Mouse (Mus musculus) hindbrain, embryonic 15.5 days (tissue): ENCODE measurements around the gene Fam160a1. TPM values are rescaled to one million over a fixed set of nuclear protein-coding genes. Genes with fewer than 3 reads are reported as not detected.

ENCODE experiments used
- ATAC-seq: fragments of 200-750 bp; cut with Nextera tagmentation; 2 replicates; pipeline ENCODE4 v1.8.0; 2017; ENCODE audit warnings: low read depth, moderate number of reproducible peaks, moderate TSS enrichment; ENCODE audit not compliant: low FRiP score
- H3K27ac ChIP-seq: fragments of 300-500 bp; sonication (generic); replicated peaks from 2 replicates; pipeline ENCODE4 v1.5.1; 2015; ENCODE audit warnings: mild to moderate bottlenecking, inconsistent platforms
- H3K27me3 ChIP-seq: fragments of 300-500 bp; sonication (generic); 2 replicates; pipeline ENCODE4 v1.6.1; 2015; ENCODE audit warnings: control low read depth, inconsistent platforms
- H3K36me3 ChIP-seq: fragments of 300-500 bp; sonication (generic); 2 replicates; pipeline ENCODE4 v1.6.1; 2015; ENCODE audit warnings: control low read depth, inconsistent platforms
- H3K4me1 ChIP-seq: fragments of 300-500 bp; sonication (generic); replicated peaks from 2 replicates; pipeline ENCODE4 v1.6.1; 2015; ENCODE audit warnings: control low read depth, inconsistent platforms
- H3K4me2 ChIP-seq: fragments of 300-500 bp; sonication (generic); 2 replicates; pipeline ENCODE4 v1.6.1; 2015; ENCODE audit warnings: moderate library complexity, mild to moderate bottlenecking, inconsistent platforms
- H3K4me3 ChIP-seq: fragments of 300-500 bp; sonication (generic); 2 replicates; pipeline ENCODE4 v1.5.1; 2015; ENCODE audit warnings: mild to moderate bottlenecking, inconsistent platforms
- H3K9ac ChIP-seq: fragments of 300-500 bp; sonication (generic); 2 replicates; pipeline ENCODE4 v1.6.1; 2015; ENCODE audit warnings: inconsistent platforms
- H3K9me3 ChIP-seq: fragments of 300-500 bp; sonication (generic); 2 replicates; pipeline ENCODE4 v1.6.1; 2016; ENCODE audit warnings: control low read depth, inconsistent platforms
- WGBS: fragments of 180-500 bp; shearing (Covaris S2); methylation state at CpG from one replicate; pipeline ENCODE4 v1.1.7; 2015; 5-methylcytosine and 5-hydroxymethylcytosine counted together
- polyA plus RNA-seq: library from polyadenylated mRNA; unstranded; fragments of >200 nt; fragmentation: Nextera tagmentation; extraction: Ambion mirVana; gene quantifications from 2 replicates; pipeline ENCODE4 v1.2.1, GENCODE M21; 2015

The Fam160a1 gene
- polyA plus RNA-seq, 1 experiment from 2014 or later, result 0.60 TPM

DNA sequence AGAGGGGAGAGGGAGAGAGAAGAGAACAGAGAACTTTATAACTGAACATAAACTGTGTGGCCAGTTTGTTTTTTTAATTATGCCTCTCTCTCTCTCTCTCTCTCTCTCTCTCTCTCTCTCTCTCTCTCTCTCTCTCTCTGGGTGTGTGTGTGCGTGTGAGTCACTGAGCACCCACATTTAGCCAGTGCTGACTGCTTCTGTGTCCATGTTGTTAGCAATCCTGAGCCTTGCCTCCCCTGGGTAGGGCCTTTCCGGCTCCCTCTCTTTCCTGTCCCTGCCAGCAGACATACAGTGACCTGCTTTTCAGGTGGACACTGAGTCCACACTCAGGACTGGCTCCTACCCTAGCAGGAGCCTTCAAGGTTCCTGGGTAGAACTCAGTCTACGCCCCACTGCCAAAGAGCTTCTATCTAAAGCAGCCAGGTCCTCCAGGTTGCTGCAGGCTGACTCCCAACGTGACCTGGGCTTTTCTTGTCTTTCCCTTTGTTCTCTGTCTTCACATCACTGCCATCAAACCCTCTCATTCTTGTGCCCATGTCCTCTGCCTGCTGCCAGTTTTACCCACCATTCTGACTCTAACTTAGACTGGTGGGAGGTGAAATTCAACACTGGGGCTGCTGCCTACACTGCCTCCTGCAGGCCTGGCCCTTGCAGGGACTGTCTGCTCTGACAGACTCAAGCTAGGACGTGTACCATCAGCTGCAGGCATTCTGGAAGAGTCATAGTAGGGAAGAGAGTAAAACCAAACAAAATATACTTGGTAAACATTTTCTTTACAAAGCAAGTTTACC is 83.0 kb downstream of the Fam160a1 start:
- no peak overlapping the region for H3K27ac ChIP-seq
- 80% methylated on average over 5 of the region's 5 CpGs for WGBS
- no peak overlapping the region for H3K4me2 ChIP-seq
- H3K9ac ChIP-seq, result no peak overlapping the region
- no peaks in the 10 kb centered on the region for H3K36me3 ChIP-seq
- H3K9me3 ChIP-seq, result no peaks in the 10 kb centered on the region
- H3K27me3 ChIP-seq, result no peaks in the 10 kb centered on the region
- H3K4me1 ChIP-seq, result no peaks in the 10 kb centered on the region
- no peak for ATAC-seq
- no peak overlapping the region for H3K4me3 ChIP-seq

DNA sequence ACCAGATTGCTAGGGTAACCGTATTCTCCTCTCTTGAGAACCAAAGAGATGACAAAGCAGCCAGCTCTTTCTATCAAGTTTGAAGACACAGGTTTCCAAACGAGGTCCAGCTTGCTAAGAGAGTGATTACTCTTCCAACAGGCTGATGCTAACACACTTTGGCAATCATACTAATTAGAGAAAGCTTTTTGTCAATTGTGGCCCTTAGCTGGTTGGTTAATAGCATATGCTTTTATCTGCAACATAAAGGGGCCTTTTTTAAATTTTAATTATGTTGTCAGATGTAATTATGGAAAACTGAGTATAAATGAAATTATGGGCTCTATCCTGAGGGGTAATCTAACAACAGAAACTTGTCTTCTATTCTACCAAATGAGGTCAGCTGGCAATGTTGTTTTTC is 89.9 kb downstream of the Fam160a1 start:
- no peak for ATAC-seq
- no peaks in the 10 kb centered on the region for H3K9me3 ChIP-seq

GRCm38 (mm10) chr3:85725971-85726370 is 91.1 kb downstream of the Fam160a1 start:
- H3K27me3 ChIP-seq, result no peaks in the 10 kb centered on the region
- no peak for ATAC-seq
- no peak overlapping the region for H3K9ac ChIP-seq
- no peak overlapping the region for H3K4me3 ChIP-seq
- H3K36me3 ChIP-seq, result no peaks in the 10 kb centered on the region
- no peak overlapping the region for H3K4me2 ChIP-seq
- no peaks in the 10 kb centered on the region for H3K4me1 ChIP-seq
- WGBS, result 85% methylated on average over 3 of the region's 3 CpGs
- no peaks in the 10 kb centered on the region for H3K9me3 ChIP-seq
- H3K27ac ChIP-seq, result no peak overlapping the region

More for the DNA sequence above, 89.9 kb downstream of the Fam160a1 start:
- WGBS, result 60% methylated on average over 2 of the region's 2 CpGs
- Histone ChIP-seq H3K36me3 (no peaks in the 10 kb centered on the region), H3K27me3 (no peaks in the 10 kb centered on the region), H3K4me3 (no peak overlapping the region), H3K4me2 (no peak overlapping the region), H3K9ac (no peak overlapping the region), H3K4me1 (no peaks in the 10 kb centered on the region), H3K27ac (no peak overlapping the region)

DNA sequence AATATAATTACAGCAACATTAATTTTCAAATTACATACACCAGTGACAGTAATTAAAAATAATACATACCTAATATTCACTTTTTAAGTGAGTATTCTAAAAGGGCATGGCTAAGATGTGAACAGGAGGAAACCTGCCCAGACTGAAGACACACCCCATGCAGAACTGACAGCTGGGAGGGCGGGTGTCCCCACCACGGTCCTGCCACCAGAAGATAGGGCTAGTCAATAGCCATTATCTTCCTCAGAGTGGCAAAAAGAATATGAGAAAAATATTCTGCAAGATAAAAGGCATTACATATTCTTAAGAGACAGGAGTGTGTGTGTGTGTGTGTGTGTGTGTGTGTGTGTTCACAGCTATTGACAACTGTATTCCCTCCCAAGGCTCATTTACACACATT is 92.0 kb downstream of the Fam160a1 start:
- no peak for ATAC-seq
- Histone ChIP-seq H3K9me3 (no peaks in the 10 kb centered on the region), H3K9ac (no peak overlapping the region), H3K36me3 (no peaks in the 10 kb centered on the region), H3K4me2 (no peak overlapping the region), H3K27ac (no peak overlapping the region), H3K4me3 (no peak overlapping the region), H3K4me1 (no peaks in the 10 kb centered on the region), H3K27me3 (no peaks in the 10 kb centered on the region)
- 74% methylated on average over 2 of the region's 2 CpGs for WGBS

GRCm38 (mm10) chr3:85722581-85722980 is 94.5 kb downstream of the Fam160a1 start:
- H3K4me1 ChIP-seq, result no peaks in the 10 kb centered on the region
- no peak overlapping the region for H3K4me3 ChIP-seq
- no peak for ATAC-seq
- no peaks in the 10 kb centered on the region for H3K36me3 ChIP-seq
- no peak overlapping the region for H3K9ac ChIP-seq
- H3K27ac ChIP-seq, result no peak overlapping the region
- no peaks in the 10 kb centered on the region for H3K9me3 ChIP-seq
- 90% methylated on average over 6 of the region's 6 CpGs for WGBS
- H3K27me3 ChIP-seq, result no peaks in the 10 kb centered on the region
- H3K4me2 ChIP-seq, result no peak overlapping the region

GRCm38 (mm10) chr3:85715764-85716297 is 101.3 kb downstream of the Fam160a1 start:
- H3K27ac ChIP-seq, result no peak overlapping the region
- ATAC-seq, result no peak
- H3K36me3 ChIP-seq, result no peaks in the 10 kb centered on the region
- H3K4me1 ChIP-seq, result no peaks in the 10 kb centered on the region
- H3K4me3 ChIP-seq, result no peak overlapping the region
- no peaks in the 10 kb centered on the region for H3K9me3 ChIP-seq
- no peak overlapping the region for H3K9ac ChIP-seq
- 91% methylated on average over 4 of the region's 4 CpGs for whole genome bisulfite sequencing
- no peak overlapping the region for H3K4me2 ChIP-seq
- H3K27me3 ChIP-seq, result no peaks in the 10 kb centered on the region

DNA sequence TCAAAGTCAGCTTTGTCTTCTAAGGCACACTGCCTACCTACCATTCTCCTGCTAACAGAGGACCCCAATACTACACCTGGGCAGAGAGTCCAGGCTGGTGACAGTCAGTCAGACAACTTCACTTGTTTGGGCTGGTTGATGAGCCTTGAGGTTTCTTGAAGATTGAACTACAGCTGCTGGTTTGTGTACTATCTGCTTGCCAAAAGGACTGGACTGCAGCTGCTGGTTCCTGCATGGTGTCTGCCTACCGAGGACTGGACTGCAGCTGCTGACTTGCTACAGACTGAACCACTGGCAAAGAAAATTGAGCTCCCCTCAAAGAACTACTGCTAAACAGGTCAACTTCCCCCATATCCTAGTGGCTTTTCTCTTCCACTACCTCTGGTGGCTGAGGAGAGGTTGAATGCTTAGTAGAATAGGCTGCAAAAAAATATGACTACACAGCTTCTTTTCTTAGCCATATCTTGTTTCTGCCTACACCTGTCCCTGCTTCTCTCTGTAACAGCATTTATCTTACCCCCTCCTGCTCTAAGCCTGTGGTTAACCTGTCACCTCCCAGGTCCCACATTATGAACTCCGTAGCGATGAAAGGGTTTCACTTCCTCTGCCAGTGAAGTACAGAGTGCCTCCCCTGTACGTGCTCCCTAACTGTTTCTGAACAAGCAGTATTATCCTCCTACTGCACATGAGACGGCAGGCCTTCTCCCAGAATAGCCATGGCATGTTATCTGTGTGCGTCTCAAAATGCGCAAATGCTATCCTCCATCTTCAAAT is 103.0 kb downstream of the Fam160a1 start:
- Histone ChIP-seq H3K4me2 (no peak overlapping the region), H3K9ac (no peak overlapping the region), H3K4me1 (no peaks in the 10 kb centered on the region), H3K36me3 (no peaks in the 10 kb centered on the region), H3K27ac (no peak overlapping the region), H3K9me3 (no peaks in the 10 kb centered on the region), H3K4me3 (no peak overlapping the region), H3K27me3 (no peaks in the 10 kb centered on the region)
- WGBS, result 84% methylated on average over 7 of the region's 7 CpGs
- no peak for ATAC-seq

- Histone ChIP-seq H3K9me3 (no peaks in the 10 kb centered on the region), H3K27ac (no peak overlapping the region), H3K27me3 (no peaks in the 10 kb centered on the region), H3K4me2 (no peak overlapping the region), H3K4me3 (no peak overlapping the region), H3K4me1 (no peaks in the 10 kb centered on the region), H3K36me3 (no peaks in the 10 kb centered on the region), H3K9ac (no peak overlapping the region)
- WGBS, result 58% methylated on average over 8 of the region's 8 CpGs
- ATAC-seq, result no peak
Observed at GRCm38 (mm10) chr3:85710695-85711094, 106.4 kb downstream of the Fam160a1 start.

DNA sequence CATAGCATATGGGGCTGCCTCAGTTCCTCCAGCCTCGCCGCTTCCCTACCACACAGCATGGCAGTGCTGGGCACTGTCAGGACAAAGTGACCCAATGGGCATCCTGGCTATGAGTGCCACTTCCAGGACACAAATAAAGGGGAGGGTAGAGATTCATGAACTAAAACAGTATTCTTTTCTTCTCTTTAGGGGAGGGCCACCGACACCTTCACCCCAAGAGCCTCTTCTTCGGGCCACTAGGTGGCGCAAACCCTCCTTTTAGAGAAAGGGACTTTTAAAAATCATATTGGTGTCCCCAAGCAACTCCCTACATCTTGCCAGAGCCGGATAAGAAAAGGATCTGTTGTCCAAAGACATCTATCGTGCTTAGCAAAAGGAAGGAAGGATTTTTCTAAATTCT is 109.7 kb downstream of the Fam160a1 start:
- WGBS, result 38% methylated on average over 7 of the region's 7 CpGs
- ATAC-seq, result no peak
- no peak overlapping the region for H3K4me3 ChIP-seq
- H3K4me1 ChIP-seq, result peaks cover 11% of the 10 kb centered on the region
- no peak overlapping the region for H3K9ac ChIP-seq
- H3K27me3 ChIP-seq, result no peaks in the 10 kb centered on the region
- no peak overlapping the region for H3K27ac ChIP-seq
- H3K36me3 ChIP-seq, result no peaks in the 10 kb centered on the region
- no peak overlapping the region for H3K4me2 ChIP-seq
- H3K9me3 ChIP-seq, result no peaks in the 10 kb centered on the region

GRCm38 (mm10) chr3:85703141-85703882 is 113.8 kb downstream of the Fam160a1 start:
- H3K27me3 ChIP-seq, result no peaks in the 10 kb centered on the region
- H3K36me3 ChIP-seq, result no peaks in the 10 kb centered on the region
- no peak overlapping the region for H3K4me2 ChIP-seq
- 0 out of 2 replicates have a peak, but pooled peaks have one; percentile 30 for ATAC-seq
- no peak overlapping the region for H3K4me3 ChIP-seq
- no peak overlapping the region for H3K9ac ChIP-seq
- no peaks in the 10 kb centered on the region for H3K9me3 ChIP-seq
- 37% methylated on average over 6 of the region's 6 CpGs for WGBS
- H3K27ac ChIP-seq, result no peak overlapping the region
- peaks cover 11% of the 10 kb centered on the region for H3K4me1 ChIP-seq

DNA sequence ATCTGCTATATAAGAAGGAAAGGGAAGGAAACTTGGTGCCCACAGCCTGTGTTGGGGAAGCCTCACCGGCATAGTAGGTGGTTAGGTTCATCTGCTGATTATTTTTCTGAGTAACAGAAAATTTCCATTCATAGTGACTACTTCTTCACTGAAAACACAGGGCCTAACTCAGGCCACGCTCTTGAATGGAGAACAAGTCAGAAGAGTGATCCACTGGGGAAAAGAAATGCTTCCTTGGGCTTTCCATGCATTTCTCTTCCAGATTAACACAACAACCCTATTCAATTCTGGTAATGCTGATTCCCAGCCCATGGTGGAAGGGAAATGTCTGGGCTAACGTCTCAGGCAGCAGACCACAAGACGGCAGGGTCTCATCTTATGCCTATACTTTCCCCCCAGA is 118.6 kb downstream of the Fam160a1 start:
- ATAC-seq, result no peak
- H3K4me2 ChIP-seq, result no peak overlapping the region
- no peaks in the 10 kb centered on the region for H3K27me3 ChIP-seq
- no peak overlapping the region for H3K4me3 ChIP-seq
- H3K9me3 ChIP-seq, result no peaks in the 10 kb centered on the region
- H3K27ac ChIP-seq, result no peak overlapping the region
- H3K4me1 ChIP-seq, result peaks cover 9% of the 10 kb centered on the region
- H3K36me3 ChIP-seq, result no peaks in the 10 kb centered on the region
- H3K9ac ChIP-seq, result no peak overlapping the region
- WGBS, result 83% methylated on average over 4 of the region's 4 CpGs

DNA sequence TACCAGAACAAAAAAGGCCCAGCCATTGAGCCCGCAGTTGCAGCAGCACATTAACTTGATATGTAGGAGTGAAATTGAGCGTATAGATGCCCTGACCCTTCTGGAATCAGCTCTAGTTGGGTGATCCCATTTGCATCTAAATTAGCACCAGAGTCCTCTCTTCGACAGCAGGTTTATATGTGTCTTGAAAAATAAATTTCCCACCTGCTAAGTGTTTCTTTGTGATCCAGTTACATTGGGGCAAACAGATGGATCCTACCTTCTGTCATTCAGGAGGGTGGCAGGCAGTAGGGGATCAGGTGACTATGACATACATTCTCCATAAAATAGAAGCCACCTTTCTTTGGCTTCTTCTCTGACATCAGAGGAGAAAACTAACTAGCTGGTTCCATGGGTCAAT is 122.0 kb downstream of the Fam160a1 start:
- no peak overlapping the region for H3K4me3 ChIP-seq
- H3K4me1 ChIP-seq, result no peaks in the 10 kb centered on the region
- 47% methylated on average over 3 of the region's 3 CpGs for WGBS
- H3K27me3 ChIP-seq, result no peaks in the 10 kb centered on the region
- no peaks in the 10 kb centered on the region for H3K9me3 ChIP-seq
- H3K36me3 ChIP-seq, result no peaks in the 10 kb centered on the region
- no peak overlapping the region for H3K9ac ChIP-seq
- no peak overlapping the region for H3K27ac ChIP-seq
- ATAC-seq, result no peak
- no peak overlapping the region for H3K4me2 ChIP-seq
